Mouse (Mus musculus): ENCODE measurements around the gene Fabp3. TPM values are rescaled to one million over a fixed set of nuclear protein-coding genes. Genes with fewer than 3 reads are reported as not detected.

The Fabp3 gene
- polyA plus RNA-seq, 1 experiment from 2014 or later = 31.5 TPM

GRCm38 (mm10) chr4:130298877-130299628, 9.3 kb upstream of the Fabp3 start:
- H3K4me3 ChIP-seq (ENCODE audit: low read depth, low read length) = no peak overlapping the region
- no peaks in the 10 kb centered on the region for H3K9me3 ChIP-seq (ENCODE audit: control insufficient read depth, low read length)
- 80% methylated on average over 11 of the region's 11 CpGs for WGBS
- H3K9ac ChIP-seq (ENCODE audit: low read length) = no peak overlapping the region
- no peaks in the 10 kb centered on the region for H3K36me3 ChIP-seq (ENCODE audit: control insufficient read depth, insufficient read depth, low read length)
- no peak for DNase-seq (ENCODE audit: low spot score)
- no peaks in the 10 kb centered on the region for H3K4me1 ChIP-seq (ENCODE audit: control insufficient read depth, insufficient read depth, low read length)
- no peak overlapping the region for H3K27ac ChIP-seq (ENCODE audit: low read depth, low read length)
- no peak for ATAC-seq (ENCODE audit: insufficient read depth, low FRiP score, low TSS enrichment)
- no peak overlapping the region for H3K4me2 ChIP-seq (ENCODE audit: low read depth)
- no peaks in the 10 kb centered on the region for H3K27me3 ChIP-seq (ENCODE audit: control insufficient read depth, insufficient read depth, low read length)

- H3K9me3 ChIP-seq (ENCODE audit: control insufficient read depth, low read length) = no peaks in the 10 kb centered on the region
- H3K4me2 ChIP-seq (ENCODE audit: low read depth) = no peak overlapping the region
- 77% methylated on average over 8 of the region's 8 CpGs for WGBS
- H3K36me3 ChIP-seq (ENCODE audit: control insufficient read depth, insufficient read depth, low read length) = no peaks in the 10 kb centered on the region
- H3K27ac ChIP-seq (ENCODE audit: low read depth, low read length) = no peak overlapping the region
- ATAC-seq (ENCODE audit: insufficient read depth, low FRiP score, low TSS enrichment) = no peak
- H3K4me1 ChIP-seq (ENCODE audit: control insufficient read depth, insufficient read depth, low read length) = no peaks in the 10 kb centered on the region
- H3K4me3 ChIP-seq (ENCODE audit: low read depth, low read length) = no peak overlapping the region
- H3K9ac ChIP-seq (ENCODE audit: low read length) = no peak overlapping the region
- H3K27me3 ChIP-seq (ENCODE audit: control insufficient read depth, insufficient read depth, low read length) = 0 out of 2 replicates have a peak, but pooled peaks cover 3% of the 10 kb centered on the region
- DNase-seq (ENCODE audit: low spot score) = no peak
These were observed 8.8 kb upstream of the Fabp3 start for GRCm38 (mm10) chr4:130299629-130300018.

- H3K4me1 ChIP-seq (ENCODE audit: control insufficient read depth, insufficient read depth, low read length) = no peaks in the 10 kb centered on the region
- ATAC-seq (ENCODE audit: insufficient read depth, low FRiP score, low TSS enrichment) (no peak), DNase-seq (ENCODE audit: low spot score) (no peak)
- H3K9me3 ChIP-seq (ENCODE audit: control insufficient read depth, low read length) = no peaks in the 10 kb centered on the region
- no peak overlapping the region for H3K4me2 ChIP-seq (ENCODE audit: low read depth)
- no peak overlapping the region for H3K4me3 ChIP-seq (ENCODE audit: low read depth, low read length)
- H3K9ac ChIP-seq (ENCODE audit: low read length) = no peak overlapping the region
- H3K27ac ChIP-seq (ENCODE audit: low read depth, low read length) = no peak overlapping the region
- 51% methylated on average over 12 of the region's 12 CpGs for WGBS
- peaks cover 10% of the 10 kb centered on the region for H3K27me3 ChIP-seq (ENCODE audit: control insufficient read depth, insufficient read depth, low read length)
- H3K36me3 ChIP-seq (ENCODE audit: control insufficient read depth, insufficient read depth, low read length) = no peaks in the 10 kb centered on the region
These were observed 6.0 kb upstream of the Fabp3 start for GRCm38 (mm10) chr4:130302285-130302870.

- Histone ChIP-seq H3K27me3 (ENCODE audit: control insufficient read depth, insufficient read depth, low read length) (peaks cover 31% of the 10 kb centered on the region), H3K4me1 (ENCODE audit: control insufficient read depth, insufficient read depth, low read length) (peaks cover 12% of the 10 kb centered on the region), H3K4me2 (ENCODE audit: low read depth) (no peak overlapping the region), H3K36me3 (ENCODE audit: control insufficient read depth, insufficient read depth, low read length) (no peaks in the 10 kb centered on the region), H3K27ac (ENCODE audit: low read depth, low read length) (no peak overlapping the region), H3K9ac (ENCODE audit: low read length) (no peak overlapping the region), H3K4me3 (ENCODE audit: low read depth, low read length) (no peak overlapping the region), H3K9me3 (ENCODE audit: control insufficient read depth, low read length) (no peaks in the 10 kb centered on the region)
- no peak for ATAC-seq (ENCODE audit: insufficient read depth, low FRiP score, low TSS enrichment)
- DNase-seq (ENCODE audit: low spot score) = no peak
- WGBS = 26% methylated on average over 3 of the region's 3 CpGs
These were observed 3.6 kb upstream of the Fabp3 start for GRCm38 (mm10) chr4:130304746-130305145.

- WGBS = 75% methylated on average over 10 of the region's 10 CpGs
- Histone ChIP-seq H3K4me2 (ENCODE audit: low read depth) (no peak overlapping the region), H3K9me3 (ENCODE audit: control insufficient read depth, low read length) (no peaks in the 10 kb centered on the region), H3K27ac (ENCODE audit: low read depth, low read length) (no peak overlapping the region), H3K36me3 (ENCODE audit: control insufficient read depth, insufficient read depth, low read length) (no peaks in the 10 kb centered on the region), H3K4me1 (ENCODE audit: control insufficient read depth, insufficient read depth, low read length) (peaks cover 12% of the 10 kb centered on the region), H3K27me3 (ENCODE audit: control insufficient read depth, insufficient read depth, low read length) (peaks cover 41% of the 10 kb centered on the region), H3K4me3 (ENCODE audit: low read depth, low read length) (no peak overlapping the region), H3K9ac (ENCODE audit: low read length) (no peak overlapping the region)
- ATAC-seq (ENCODE audit: insufficient read depth, low FRiP score, low TSS enrichment) (no peak), DNase-seq (ENCODE audit: low spot score) (no peak)
These were observed 1.4 kb upstream of the Fabp3 start for GRCm38 (mm10) chr4:130306796-130307630.

- Histone ChIP-seq H3K27me3 (ENCODE audit: control insufficient read depth, insufficient read depth, low read length) (peaks cover 41% of the 10 kb centered on the region), H3K36me3 (ENCODE audit: control insufficient read depth, insufficient read depth, low read length) (no peaks in the 10 kb centered on the region), H3K9ac (ENCODE audit: low read length) (peak overlapping the region; percentile 49), H3K27ac (ENCODE audit: low read depth, low read length) (no peak overlapping the region), H3K4me2 (ENCODE audit: low read depth) (peak overlapping the region; percentile 79), H3K4me1 (ENCODE audit: control insufficient read depth, insufficient read depth, low read length) (peaks cover 12% of the 10 kb centered on the region), H3K4me3 (ENCODE audit: low read depth, low read length) (peak overlapping the region; percentile 40), H3K9me3 (ENCODE audit: control insufficient read depth, low read length) (no peaks in the 10 kb centered on the region)
- 0% methylated on average over 23 of the region's 23 CpGs for WGBS
- peak; percentile 71 for DNase-seq (ENCODE audit: low spot score)
- no peak; the same call in 1 of the 2 replicates for ATAC-seq (ENCODE audit: insufficient read depth, low FRiP score, low TSS enrichment)
These were observed 554 bp upstream of the Fabp3 start for GRCm38 (mm10) chr4:130307851-130308230.

GRCm38 (mm10) chr4:130309254-130309653, 859 bp downstream of the Fabp3 start:
- Histone ChIP-seq H3K27me3 (ENCODE audit: control insufficient read depth, insufficient read depth, low read length) (peaks cover 41% of the 10 kb centered on the region), H3K4me3 (ENCODE audit: low read depth, low read length) (peak overlapping the region; percentile 40)
- 43% methylated on average over 8 of the region's 8 CpGs for WGBS

GRCm38 (mm10) chr4:130312526-130312925, 4.1 kb downstream of the Fabp3 start:
- Histone ChIP-seq H3K4me3 (ENCODE audit: low read depth, low read length) (no peak overlapping the region), H3K36me3 (ENCODE audit: control insufficient read depth, insufficient read depth, low read length) (peaks cover 6% of the 10 kb centered on the region), H3K9me3 (ENCODE audit: control insufficient read depth, low read length) (no peaks in the 10 kb centered on the region), H3K4me2 (ENCODE audit: low read depth) (no peak overlapping the region), H3K9ac (ENCODE audit: low read length) (no peak overlapping the region), H3K27me3 (ENCODE audit: control insufficient read depth, insufficient read depth, low read length) (peaks cover 31% of the 10 kb centered on the region), H3K27ac (ENCODE audit: low read depth, low read length) (no peak overlapping the region), H3K4me1 (ENCODE audit: control insufficient read depth, insufficient read depth, low read length) (peaks cover 11% of the 10 kb centered on the region)
- DNase-seq (ENCODE audit: low spot score) (no peak), ATAC-seq (ENCODE audit: insufficient read depth, low FRiP score, low TSS enrichment) (no peak)
- WGBS = 89% methylated on average over 3 of the region's 3 CpGs

More at GRCm38 (mm10) chr4:130309254-130309653, 859 bp downstream of the Fabp3 start:
- Histone ChIP-seq H3K4me2 (ENCODE audit: low read depth) (peak overlapping the region; percentile 79), H3K36me3 (ENCODE audit: control insufficient read depth, insufficient read depth, low read length) (no peaks in the 10 kb centered on the region; the same call in 1 of the 2 replicates), H3K4me1 (ENCODE audit: control insufficient read depth, insufficient read depth, low read length) (peaks cover 12% of the 10 kb centered on the region), H3K27ac (ENCODE audit: low read depth, low read length) (no peak overlapping the region), H3K9ac (ENCODE audit: low read length) (no peak overlapping the region; the same call in 1 of the 2 replicates), H3K9me3 (ENCODE audit: control insufficient read depth, low read length) (no peaks in the 10 kb centered on the region)
- no peak for DNase-seq (ENCODE audit: low spot score)
- ATAC-seq (ENCODE audit: insufficient read depth, low FRiP score, low TSS enrichment) = no peak

Data from neural tube, embryonic 11.5 days (tissue).